Mouse (Mus musculus): ENCODE results near the gene Aunip. TPM values are rescaled to one million over a fixed set of nuclear protein-coding genes. Genes with fewer than 3 reads are reported as not detected.

Aunip gene
- polyA plus RNA-seq, 1 experiment from 2014 or later, result 7.6 TPM

DNA sequence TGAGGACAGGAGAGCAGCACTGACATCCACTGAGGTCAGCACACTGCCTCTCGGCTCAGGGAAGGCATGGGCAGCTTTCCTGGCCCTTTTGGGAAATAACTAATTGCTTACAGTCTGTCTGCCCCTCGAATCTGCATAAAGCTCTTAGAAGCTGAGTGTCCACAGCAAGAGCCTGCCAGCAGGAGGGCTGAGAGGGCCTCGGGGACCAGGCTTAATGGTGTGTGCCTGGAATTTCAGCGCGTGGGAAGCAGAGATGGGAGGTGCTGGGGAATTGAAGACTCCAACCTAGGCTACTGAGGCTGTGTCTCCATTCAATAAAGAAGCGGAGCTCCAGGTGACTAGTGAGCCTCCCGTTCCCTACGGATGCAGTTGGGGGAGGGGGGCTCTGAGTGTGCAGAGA lies 36.6 kb upstream of the Aunip start:
- H3K4me1 ChIP-seq, result peaks cover 30% of the 10 kb centered on the region
- H3K27ac ChIP-seq, result peak overlapping the region; percentile 65
- H3K9ac ChIP-seq, result peak overlapping the region; percentile 41
- H3K9me3 ChIP-seq (replicated peaks), result no peaks in the 10 kb centered on the region
- ATAC-seq (ENCODE audit: low FRiP score), result 0 out of 2 replicates have a peak, but pooled peaks have one; percentile 17
- 50% methylated on average over 8 of the region's 8 CpGs for WGBS
- H3K27me3 ChIP-seq, result no peaks in the 10 kb centered on the region
- H3K4me2 ChIP-seq (replicated peaks), result peak overlapping the region; percentile 22
- H3K36me3 ChIP-seq, result peaks cover 60% of the 10 kb centered on the region
- no peak overlapping the region for H3K4me3 ChIP-seq

DNA sequence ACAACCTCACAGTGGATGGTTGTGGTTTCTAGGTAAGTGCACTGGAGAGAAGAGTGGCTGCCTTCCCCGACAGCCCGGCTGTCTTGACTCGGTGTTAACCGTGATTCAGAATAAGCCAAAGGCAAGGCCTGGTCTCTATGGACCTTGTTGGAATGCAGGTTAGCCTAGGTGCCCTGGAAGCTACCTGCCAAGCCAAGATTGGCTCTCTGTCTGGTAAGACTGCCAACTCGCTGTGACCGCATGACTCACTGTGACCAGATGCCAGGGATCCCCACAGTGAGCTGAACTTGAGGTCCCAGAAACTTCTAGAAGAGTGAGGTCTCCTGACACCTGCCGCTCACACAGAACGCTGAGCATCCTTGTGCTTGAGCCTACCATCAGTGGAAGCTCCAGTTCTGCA lies 33.9 kb upstream of the Aunip start:
- peak overlapping the region; percentile 65 for H3K27ac ChIP-seq
- peaks cover 21% of the 10 kb centered on the region for H3K4me1 ChIP-seq
- WGBS, result 90% methylated on average over 8 of the region's 8 CpGs
- H3K4me3 ChIP-seq, result no peak overlapping the region
- H3K9me3 ChIP-seq (replicated peaks), result no peaks in the 10 kb centered on the region
- H3K27me3 ChIP-seq, result no peaks in the 10 kb centered on the region
- H3K9ac ChIP-seq, result no peak overlapping the region
- H3K36me3 ChIP-seq, result peaks cover 49% of the 10 kb centered on the region
- no peak for ATAC-seq (ENCODE audit: low FRiP score)
- H3K4me2 ChIP-seq (replicated peaks), result no peak overlapping the region

DNA sequence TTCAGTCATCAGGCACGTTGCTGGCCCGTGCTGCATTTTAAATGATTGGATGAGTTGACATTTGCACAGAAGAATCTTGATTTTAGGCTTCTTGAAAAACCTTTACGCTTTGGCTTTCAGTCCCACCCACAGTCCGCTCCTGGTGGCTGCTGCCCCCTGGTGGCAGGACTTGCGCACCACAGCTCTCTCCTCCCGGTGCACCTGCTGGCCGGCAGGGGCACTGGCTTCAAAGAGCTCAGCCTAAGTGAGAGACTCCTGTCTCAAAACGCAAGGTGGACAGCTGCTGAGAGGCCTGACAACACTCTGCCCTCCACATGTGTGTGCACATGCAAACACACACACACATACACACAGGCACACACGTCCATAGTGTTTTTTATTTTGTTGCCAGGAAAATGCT lies 32.8 kb upstream of the Aunip start:
- Histone ChIP-seq H3K36me3 (peaks cover 38% of the 10 kb centered on the region), H3K4me2 (replicated peaks) (no peak overlapping the region), H3K27me3 (peaks cover 3% of the 10 kb centered on the region; the same call in 1 of the 2 replicates), H3K4me1 (peaks cover 11% of the 10 kb centered on the region), H3K4me3 (no peak overlapping the region), H3K27ac (0 out of 2 replicates have a peak overlapping the region, but pooled peaks have one; percentile 65), H3K9me3 (replicated peaks) (no peaks in the 10 kb centered on the region), H3K9ac (no peak overlapping the region)
- 10% methylated on average over 9 of the region's 9 CpGs for whole genome bisulfite sequencing
- peak; percentile 44; the same call in 1 of the 2 replicates for ATAC-seq (ENCODE audit: low FRiP score)

GRCm38 (mm10) chr4:134479839-134480238 lies 31.0 kb upstream of the Aunip start:
- no peaks in the 10 kb centered on the region for H3K4me1 ChIP-seq
- ATAC-seq (ENCODE audit: low FRiP score), result no peak

DNA sequence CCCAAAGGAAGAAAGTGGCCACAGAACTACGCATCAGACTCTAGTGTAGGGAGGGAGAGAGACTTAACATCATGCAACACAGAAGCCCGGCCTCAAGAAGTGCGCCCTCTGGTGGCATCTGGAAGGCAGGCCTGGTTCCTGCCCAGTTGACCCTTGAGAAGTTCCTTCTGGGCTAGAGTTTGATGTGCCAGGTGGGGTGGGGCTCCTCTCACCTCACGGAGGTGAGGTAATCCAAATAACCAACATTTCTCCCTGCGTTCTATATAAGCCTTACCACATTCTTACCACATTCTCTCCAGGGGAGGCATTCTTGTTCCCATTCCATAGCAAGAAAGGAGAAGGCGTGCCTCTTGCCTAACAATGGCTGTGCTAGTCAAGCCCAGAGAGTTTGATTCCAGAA lies 29.9 kb upstream of the Aunip start:
- H3K4me2 ChIP-seq (replicated peaks), result no peak overlapping the region
- no peaks in the 10 kb centered on the region for H3K9me3 ChIP-seq (replicated peaks)
- peaks cover 3% of the 10 kb centered on the region; the same call in 1 of the 2 replicates for H3K27me3 ChIP-seq
- H3K9ac ChIP-seq, result no peak overlapping the region
- WGBS, result 20% methylated on average over 6 of the region's 6 CpGs
- no peaks in the 10 kb centered on the region for H3K4me1 ChIP-seq
- no peak for ATAC-seq (ENCODE audit: low FRiP score)
- H3K4me3 ChIP-seq, result no peak overlapping the region
- peaks cover 13% of the 10 kb centered on the region for H3K36me3 ChIP-seq
- no peak overlapping the region for H3K27ac ChIP-seq

More at GRCm38 (mm10) chr4:134479839-134480238, 31.0 kb upstream of the Aunip start:
- no peak overlapping the region for H3K9ac ChIP-seq
- peaks cover 3% of the 10 kb centered on the region; the same call in 1 of the 2 replicates for H3K27me3 ChIP-seq
- no peak overlapping the region for H3K27ac ChIP-seq
- peaks cover 24% of the 10 kb centered on the region for H3K36me3 ChIP-seq
- no peaks in the 10 kb centered on the region for H3K9me3 ChIP-seq (replicated peaks)
- no peak overlapping the region for H3K4me3 ChIP-seq
- WGBS, result 88% methylated on average over 4 of the region's 4 CpGs
- H3K4me2 ChIP-seq (replicated peaks), result no peak overlapping the region

DNA sequence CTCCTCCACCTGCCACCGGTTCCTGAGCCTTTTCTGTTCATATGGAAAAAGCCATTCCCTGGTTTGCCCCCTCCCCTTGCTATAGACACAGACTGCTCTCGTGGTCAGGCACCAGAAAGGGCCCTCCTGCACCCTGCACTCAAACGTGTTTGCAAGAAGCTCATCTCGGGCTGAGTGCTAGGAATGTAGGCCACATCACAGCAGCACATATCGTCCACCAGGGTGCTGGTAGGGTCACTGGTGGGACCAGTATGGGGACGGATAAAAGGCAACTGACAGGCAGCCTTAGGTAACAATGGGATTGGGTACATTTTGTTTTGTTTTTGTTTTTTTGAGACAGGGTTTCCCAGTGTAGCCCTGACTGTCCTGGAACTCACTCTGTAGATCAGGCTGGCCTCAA lies 29.5 kb upstream of the Aunip start:
- no peaks in the 10 kb centered on the region for H3K4me1 ChIP-seq
- H3K4me2 ChIP-seq (replicated peaks), result no peak overlapping the region
- no peak overlapping the region for H3K4me3 ChIP-seq
- H3K27ac ChIP-seq, result no peak overlapping the region
- ATAC-seq (ENCODE audit: low FRiP score), result no peak
- H3K9ac ChIP-seq, result no peak overlapping the region
- no peaks in the 10 kb centered on the region for H3K9me3 ChIP-seq (replicated peaks)
- WGBS, result 64% methylated on average over 6 of the region's 6 CpGs
- peaks cover 3% of the 10 kb centered on the region; the same call in 1 of the 2 replicates for H3K27me3 ChIP-seq
- peaks cover 9% of the 10 kb centered on the region for H3K36me3 ChIP-seq

GRCm38 (mm10) chr4:134482442-134482841 lies 28.4 kb upstream of the Aunip start:
- no peak overlapping the region for H3K9ac ChIP-seq
- ATAC-seq (ENCODE audit: low FRiP score), result no peak
- no peak overlapping the region for H3K4me2 ChIP-seq (replicated peaks)
- no peaks in the 10 kb centered on the region for H3K9me3 ChIP-seq (replicated peaks)
- H3K36me3 ChIP-seq, result no peaks in the 10 kb centered on the region
- no peaks in the 10 kb centered on the region for H3K4me1 ChIP-seq
- H3K27ac ChIP-seq, result no peak overlapping the region
- no peak overlapping the region for H3K4me3 ChIP-seq
- H3K27me3 ChIP-seq, result peaks cover 3% of the 10 kb centered on the region; the same call in 1 of the 2 replicates
- 83% methylated on average over 8 of the region's 8 CpGs for WGBS

GRCm38 (mm10) chr4:134483078-134483688 lies 27.6 kb upstream of the Aunip start:
- 72% methylated on average over 6 of the region's 6 CpGs for WGBS
- ATAC-seq (ENCODE audit: low FRiP score), result no peak
- no peaks in the 10 kb centered on the region for H3K4me1 ChIP-seq
- no peak overlapping the region for H3K9ac ChIP-seq
- no peak overlapping the region for H3K4me3 ChIP-seq
- no peak overlapping the region for H3K4me2 ChIP-seq (replicated peaks)
- H3K36me3 ChIP-seq, result no peaks in the 10 kb centered on the region
- peaks cover 3% of the 10 kb centered on the region; the same call in 1 of the 2 replicates for H3K27me3 ChIP-seq
- no peaks in the 10 kb centered on the region for H3K9me3 ChIP-seq (replicated peaks)
- H3K27ac ChIP-seq, result no peak overlapping the region

- Histone ChIP-seq H3K27ac (no peak overlapping the region), H3K9me3 (replicated peaks) (no peaks in the 10 kb centered on the region), H3K27me3 (peaks cover 3% of the 10 kb centered on the region; the same call in 1 of the 2 replicates), H3K4me2 (replicated peaks) (no peak overlapping the region), H3K4me3 (no peak overlapping the region), H3K4me1 (no peaks in the 10 kb centered on the region), H3K9ac (no peak overlapping the region), H3K36me3 (no peaks in the 10 kb centered on the region)
- ATAC-seq (ENCODE audit: low FRiP score), result no peak
- 53% methylated on average over 6 of the region's 6 CpGs for WGBS
These were observed 27.1 kb upstream of the Aunip start for GRCm38 (mm10) chr4:134483696-134484095.

- 81% methylated on average over 10 of the region's 10 CpGs for WGBS
These were observed 26.6 kb upstream of the Aunip start for GRCm38 (mm10) chr4:134484231-134484630.

GRCm38 (mm10) chr4:134485151-134485900 lies 25.5 kb upstream of the Aunip start:
- Histone ChIP-seq H3K27ac (no peak overlapping the region), H3K4me3 (no peak overlapping the region), H3K9ac (no peak overlapping the region), H3K36me3 (no peaks in the 10 kb centered on the region), H3K4me2 (replicated peaks) (no peak overlapping the region), H3K27me3 (peaks cover 3% of the 10 kb centered on the region; the same call in 1 of the 2 replicates), H3K4me1 (no peaks in the 10 kb centered on the region), H3K9me3 (replicated peaks) (no peaks in the 10 kb centered on the region)
- no peak for ATAC-seq (ENCODE audit: low FRiP score)
- 88% methylated on average over 5 of the region's 5 CpGs for WGBS

More at GRCm38 (mm10) chr4:134484231-134484630, 26.6 kb upstream of the Aunip start:
- Histone ChIP-seq H3K36me3 (no peaks in the 10 kb centered on the region), H3K4me2 (replicated peaks) (no peak overlapping the region), H3K4me1 (no peaks in the 10 kb centered on the region), H3K27me3 (peaks cover 3% of the 10 kb centered on the region; the same call in 1 of the 2 replicates), H3K27ac (no peak overlapping the region), H3K9me3 (replicated peaks) (no peaks in the 10 kb centered on the region), H3K4me3 (no peak overlapping the region), H3K9ac (no peak overlapping the region)
- ATAC-seq (ENCODE audit: low FRiP score), result no peak

GRCm38 (mm10) chr4:134488211-134488610 lies 22.6 kb upstream of the Aunip start:
- no peak overlapping the region for H3K9ac ChIP-seq
- ATAC-seq (ENCODE audit: low FRiP score), result no peak
- no peaks in the 10 kb centered on the region for H3K9me3 ChIP-seq (replicated peaks)
- H3K27ac ChIP-seq, result no peak overlapping the region
- H3K4me3 ChIP-seq, result no peak overlapping the region
- H3K36me3 ChIP-seq, result no peaks in the 10 kb centered on the region
- 0 out of 2 replicates have a peak, but pooled peaks cover 3% of the 10 kb centered on the region for H3K4me1 ChIP-seq
- WGBS, result 94% methylated on average over 5 of the region's 5 CpGs
- H3K27me3 ChIP-seq, result no peaks in the 10 kb centered on the region
- H3K4me2 ChIP-seq (replicated peaks), result no peak overlapping the region
